Mouse (Mus musculus) hindbrain, embryonic 15.5 days (tissue): Measurements from ENCODE around the gene Pgrmc2. TPM values are rescaled to one million over a fixed set of nuclear protein-coding genes. Genes with fewer than 3 reads are reported as not detected.
A peak's percentile ranks its signal among the peaks of the same experiment; 100 is the strongest.

Experiments
- ATAC-seq: fragments of 200-750 bp; cut with Nextera tagmentation; 2 replicates; pipeline ENCODE4 v1.8.0; 2017; ENCODE audit warnings: low read depth, moderate number of reproducible peaks, moderate TSS enrichment; ENCODE audit not compliant: low FRiP score
- H3K27ac ChIP-seq: fragments of 300-500 bp; sonication (generic); replicated peaks from 2 replicates; pipeline ENCODE4 v1.5.1; 2015; ENCODE audit warnings: mild to moderate bottlenecking, inconsistent platforms
- H3K27me3 ChIP-seq: fragments of 300-500 bp; sonication (generic); 2 replicates; pipeline ENCODE4 v1.6.1; 2015; ENCODE audit warnings: control low read depth, inconsistent platforms
- H3K36me3 ChIP-seq: fragments of 300-500 bp; sonication (generic); 2 replicates; pipeline ENCODE4 v1.6.1; 2015; ENCODE audit warnings: control low read depth, inconsistent platforms
- H3K4me1 ChIP-seq: fragments of 300-500 bp; sonication (generic); replicated peaks from 2 replicates; pipeline ENCODE4 v1.6.1; 2015; ENCODE audit warnings: control low read depth, inconsistent platforms
- H3K4me2 ChIP-seq: fragments of 300-500 bp; sonication (generic); 2 replicates; pipeline ENCODE4 v1.6.1; 2015; ENCODE audit warnings: moderate library complexity, mild to moderate bottlenecking, inconsistent platforms
- H3K4me3 ChIP-seq: fragments of 300-500 bp; sonication (generic); 2 replicates; pipeline ENCODE4 v1.5.1; 2015; ENCODE audit warnings: mild to moderate bottlenecking, inconsistent platforms
- H3K9ac ChIP-seq: fragments of 300-500 bp; sonication (generic); 2 replicates; pipeline ENCODE4 v1.6.1; 2015; ENCODE audit warnings: inconsistent platforms
- H3K9me3 ChIP-seq: fragments of 300-500 bp; sonication (generic); 2 replicates; pipeline ENCODE4 v1.6.1; 2016; ENCODE audit warnings: control low read depth, inconsistent platforms
- WGBS: fragments of 180-500 bp; shearing (Covaris S2); methylation state at CpG from one replicate; pipeline ENCODE4 v1.1.7; 2015; 5-methylcytosine and 5-hydroxymethylcytosine counted together
- polyA plus RNA-seq: library from polyadenylated mRNA; unstranded; fragments of >200 nt; fragmentation: Nextera tagmentation; extraction: Ambion mirVana; gene quantifications from 2 replicates; pipeline ENCODE4 v1.2.1, GENCODE M21; 2015

Pgrmc2 gene
- polyA plus RNA-seq, 1 experiment from 2014 or later: 30.4 TPM

- Histone ChIP-seq H3K9me3 (no peaks in the 10 kb centered on the region), H3K4me2 (no peak overlapping the region), H3K27me3 (no peaks in the 10 kb centered on the region), H3K4me3 (no peak overlapping the region), H3K36me3 (no peaks in the 10 kb centered on the region), H3K27ac (no peak overlapping the region), H3K9ac (no peak overlapping the region), H3K4me1 (no peaks in the 10 kb centered on the region)
- 49% methylated on average over 6 of the region's 6 CpGs for WGBS
- ATAC-seq: peak; percentile 80
Observed at GRCm38 (mm10) chr3:41021980-41022379, 60.9 kb downstream of the Pgrmc2 start.

- H3K4me1 ChIP-seq: no peaks in the 10 kb centered on the region
- no peaks in the 10 kb centered on the region for H3K27me3 ChIP-seq
- no peak overlapping the region for H3K9ac ChIP-seq
- H3K9me3 ChIP-seq: no peaks in the 10 kb centered on the region
- ATAC-seq: no peak
- WGBS: 96% methylated on average over 7 of the region's 7 CpGs
- H3K27ac ChIP-seq: no peak overlapping the region
- no peaks in the 10 kb centered on the region for H3K36me3 ChIP-seq
- no peak overlapping the region for H3K4me2 ChIP-seq
- no peak overlapping the region for H3K4me3 ChIP-seq
Observed at GRCm38 (mm10) chr3:41020687-41021086, 62.2 kb downstream of the Pgrmc2 start.

GRCm38 (mm10) chr3:41018022-41018608 lies 64.7 kb downstream of the Pgrmc2 start:
- no peaks in the 10 kb centered on the region for H3K36me3 ChIP-seq
- 72% methylated on average over 3 of the region's 3 CpGs for WGBS
- no peaks in the 10 kb centered on the region for H3K9me3 ChIP-seq
- no peak for ATAC-seq
- no peaks in the 10 kb centered on the region for H3K27me3 ChIP-seq
- H3K27ac ChIP-seq: no peak overlapping the region
- H3K9ac ChIP-seq: no peak overlapping the region
- no peak overlapping the region for H3K4me3 ChIP-seq
- no peak overlapping the region for H3K4me2 ChIP-seq
- H3K4me1 ChIP-seq: no peaks in the 10 kb centered on the region

Other genes starting within 250 kb of the Pgrmc2 start
- 10.5 and 11.0 TPM in 2 replicates for gene Mfsd8, start 236.2 kb downstream of the Pgrmc2 start, polyA plus RNA-seq
- gene Abhd18, start 236.1 kb downstream of the Pgrmc2 start, polyA plus RNA-seq: 11.4 and 16.7 TPM in 2 replicates
- 0.26 and 0.34 TPM in 2 replicates for gene 1700034I23Rik, start 180.5 kb downstream of the Pgrmc2 start, polyA plus RNA-seq
- gene Larp1b, start 133.2 kb downstream of the Pgrmc2 start, polyA plus RNA-seq: 4.1 and 5.3 TPM in 2 replicates